Mouse (Mus musculus) limb, embryonic 15.5 days (tissue): Measurements from ENCODE around the gene Gm9936. TPM values are rescaled to one million over a fixed set of nuclear protein-coding genes. Genes with fewer than 3 reads are reported as not detected.

Source experiments
- ATAC-seq: fragments of 200-750 bp; cut with Nextera tagmentation; 2 replicates; pipeline ENCODE4 v1.8.0; 2017; ENCODE audit warnings: low read depth, moderate TSS enrichment; ENCODE audit not compliant: insufficient number of reproducible peaks, low FRiP score, low TSS enrichment
- H3K27ac ChIP-seq: fragments of 300-500 bp; sonication (generic); 2 replicates; pipeline ENCODE4 v1.5.1; 2015; ENCODE audit warnings: moderate library complexity, mild to moderate bottlenecking, inconsistent platforms
- H3K27me3 ChIP-seq: fragments of 300-500 bp; sonication (generic); 2 replicates; pipeline ENCODE4 v1.6.1; 2015; ENCODE audit warnings: inconsistent platforms
- H3K36me3 ChIP-seq: fragments of 300-500 bp; sonication (generic); 2 replicates; pipeline ENCODE4 v1.6.1; 2015; ENCODE audit warnings: inconsistent platforms
- H3K4me1 ChIP-seq: fragments of 300-500 bp; sonication (generic); 2 replicates; pipeline ENCODE4 v1.6.1; 2015; ENCODE audit warnings: inconsistent platforms
- H3K4me2 ChIP-seq: fragments of 300-500 bp; sonication (generic); 2 replicates; pipeline ENCODE4 v1.6.1; 2015; ENCODE audit warnings: mild to moderate bottlenecking, inconsistent platforms
- H3K4me3 ChIP-seq: fragments of 300-500 bp; sonication (generic); 2 replicates; pipeline ENCODE4 v1.5.1; 2015; ENCODE audit warnings: mild to moderate bottlenecking, inconsistent platforms
- H3K9ac ChIP-seq: fragments of 300-500 bp; sonication (generic); 2 replicates; pipeline ENCODE4 v1.6.1; 2015; ENCODE audit warnings: inconsistent platforms
- H3K9me3 ChIP-seq: fragments of 300-500 bp; sonication (generic); 2 replicates; pipeline ENCODE4 v1.6.1; 2016; ENCODE audit warnings: inconsistent platforms
- WGBS: fragments of 180-500 bp; shearing (Covaris S2); methylation state at CpG from one replicate; pipeline ENCODE4 v1.1.7; 2015; 5-methylcytosine and 5-hydroxymethylcytosine counted together
- polyA plus RNA-seq: library from polyadenylated mRNA; unstranded; fragments of >200 nt; fragmentation: Nextera tagmentation; extraction: Ambion mirVana; gene quantifications from 2 replicates; pipeline ENCODE4 v1.2.1, GENCODE M21; 2015

The Gm9936 gene
- polyA plus RNA-seq, 1 experiment from 2014 or later, result 0.05 TPM

- H3K4me3 ChIP-seq, result no peak overlapping the region
- 60% methylated on average over 12 of the region's 12 CpGs for WGBS
- H3K4me2 ChIP-seq, result no peak overlapping the region
- H3K4me1 ChIP-seq, result 0 out of 2 replicates have a peak, but pooled peaks cover under 1% of the 10 kb centered on the region
- no peak overlapping the region for H3K27ac ChIP-seq
- H3K36me3 ChIP-seq, result no peaks in the 10 kb centered on the region
- no peaks in the 10 kb centered on the region for H3K27me3 ChIP-seq
- no peak for ATAC-seq
- H3K9me3 ChIP-seq, result no peaks in the 10 kb centered on the region
- no peak overlapping the region for H3K9ac ChIP-seq
Observed at GRCm38 (mm10) chr5:114836886-114837285, 21.6 kb downstream of the Gm9936 start.

GRCm38 (mm10) chr5:114829740-114830139, 28.7 kb downstream of the Gm9936 start:
- Histone ChIP-seq H3K27me3 (no peaks in the 10 kb centered on the region), H3K36me3 (no peaks in the 10 kb centered on the region), H3K4me1 (peaks cover 9% of the 10 kb centered on the region), H3K9me3 (no peaks in the 10 kb centered on the region), H3K27ac (no peak overlapping the region), H3K4me2 (no peak overlapping the region), H3K9ac (no peak overlapping the region), H3K4me3 (no peak overlapping the region)
- ATAC-seq, result no peak
- 64% methylated on average over 3 of the region's 3 CpGs for WGBS

DNA sequence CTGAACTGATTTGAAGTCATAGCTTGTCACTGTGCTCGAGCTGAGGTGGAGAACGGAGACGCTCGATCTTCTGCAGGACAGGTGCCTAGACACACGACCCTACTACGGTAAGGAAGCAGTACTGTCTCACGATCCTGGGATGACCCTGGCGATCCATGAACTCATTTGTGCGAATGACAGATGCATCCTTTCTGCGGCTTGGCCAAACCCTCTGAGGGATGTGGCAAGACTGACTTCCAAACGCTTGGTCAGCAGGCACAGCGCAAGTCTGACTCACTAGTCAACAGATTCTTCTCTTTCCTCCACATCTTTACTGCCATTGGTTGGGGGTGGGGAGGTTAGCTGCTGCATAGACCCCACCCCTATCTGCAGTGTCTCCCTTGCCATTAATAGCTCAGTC, 31.1 kb downstream of the Gm9936 start:
- no peaks in the 10 kb centered on the region for H3K9me3 ChIP-seq
- no peak overlapping the region for H3K27ac ChIP-seq
- ATAC-seq, result no peak
- H3K9ac ChIP-seq, result no peak overlapping the region
- H3K36me3 ChIP-seq, result no peaks in the 10 kb centered on the region
- 85% methylated on average over 12 of the region's 12 CpGs for WGBS
- H3K4me2 ChIP-seq, result no peak overlapping the region
- no peaks in the 10 kb centered on the region for H3K27me3 ChIP-seq
- H3K4me1 ChIP-seq, result peaks cover 10% of the 10 kb centered on the region
- no peak overlapping the region for H3K4me3 ChIP-seq

- no peaks in the 10 kb centered on the region for H3K9me3 ChIP-seq
- H3K27ac ChIP-seq, result no peak overlapping the region
- H3K4me1 ChIP-seq, result peaks cover 12% of the 10 kb centered on the region
- 9% methylated on average over 27 of the region's 27 CpGs for WGBS
- H3K27me3 ChIP-seq, result no peaks in the 10 kb centered on the region
- H3K9ac ChIP-seq, result no peak overlapping the region; the same call in 1 of the 2 replicates
- peak overlapping the region; percentile 63 for H3K4me2 ChIP-seq
- ATAC-seq, result peak; percentile 82
- H3K36me3 ChIP-seq, result peaks cover 5% of the 10 kb centered on the region; the same call in 1 of the 2 replicates
- peak overlapping the region; percentile 41 for H3K4me3 ChIP-seq
Observed at GRCm38 (mm10) chr5:114825978-114826691, 32.3 kb downstream of the Gm9936 start.

- Histone ChIP-seq H3K9me3 (no peaks in the 10 kb centered on the region), H3K36me3 (peaks cover 9% of the 10 kb centered on the region), H3K4me1 (peaks cover 12% of the 10 kb centered on the region), H3K9ac (no peak overlapping the region), H3K27me3 (no peaks in the 10 kb centered on the region), H3K4me2 (0 out of 2 replicates have a peak overlapping the region, but pooled peaks have one; percentile 24), H3K27ac (no peak overlapping the region), H3K4me3 (no peak overlapping the region)
- 19% methylated on average over 9 of the region's 9 CpGs for WGBS
- no peak for ATAC-seq
Observed at GRCm38 (mm10) chr5:114824197-114824596, 34.3 kb downstream of the Gm9936 start.

DNA sequence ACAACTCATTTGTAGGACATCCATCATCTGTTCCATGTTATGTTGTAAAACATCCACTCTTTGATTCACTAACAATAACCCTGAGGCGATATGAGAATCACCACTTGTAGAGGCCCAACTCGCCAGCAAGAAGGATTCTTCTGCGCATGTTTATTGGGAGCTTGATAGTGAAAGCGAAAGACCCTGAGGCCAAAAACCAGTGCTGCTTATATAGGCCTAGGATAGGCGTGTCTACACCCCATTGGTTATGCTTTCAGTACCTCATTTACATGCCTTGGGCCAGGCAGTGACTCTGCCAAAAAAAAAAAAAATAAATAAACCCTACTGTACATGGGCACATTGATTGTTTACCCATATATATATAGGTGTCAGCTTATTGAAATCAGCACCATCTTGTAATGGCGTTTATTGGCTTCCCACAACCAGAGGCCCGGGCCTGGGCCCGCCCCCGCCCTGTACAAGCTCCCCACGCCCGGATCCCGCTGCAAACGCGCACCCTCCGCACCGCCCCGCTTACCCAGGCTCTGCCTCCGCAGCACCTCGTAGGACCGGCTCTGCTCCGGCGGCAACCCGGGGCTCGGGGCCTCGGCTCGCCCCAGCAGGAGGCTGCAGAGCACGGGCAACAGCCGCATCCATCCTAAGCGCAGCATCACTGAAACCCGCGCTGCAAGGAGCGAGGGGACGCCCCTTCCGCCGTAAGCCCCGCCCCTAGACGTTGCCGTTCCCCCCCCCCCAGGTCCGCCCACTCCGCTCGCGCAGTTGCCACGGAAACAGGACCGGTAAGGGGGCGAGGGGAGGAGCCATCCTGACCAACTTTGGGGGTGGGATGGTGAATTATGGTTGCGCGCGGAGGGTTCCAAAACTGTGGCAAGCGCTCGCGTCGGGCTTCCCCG, 35.4 kb downstream of the Gm9936 start, which contains the start of gene 1500011B03Rik:
Gene 1500011B03Rik, minus strand, starts transcription at position 673 of the 893 bp plus-strand sequence.
- whole genome bisulfite sequencing, result 7% methylated on average over 53 of the region's 53 CpGs
- peak within 1 kb of the TSS; percentile 67 for H3K4me2 ChIP-seq

GRCm38 (mm10) chr5:114818124-114818523, 40.4 kb downstream of the Gm9936 start:
- Histone ChIP-seq H3K4me1 (0 out of 2 replicates have a peak, but pooled peaks cover 3% of the 10 kb centered on the region), H3K4me2 (no peak overlapping the region), H3K9me3 (no peaks in the 10 kb centered on the region), H3K27ac (no peak overlapping the region), H3K36me3 (peaks cover 9% of the 10 kb centered on the region), H3K4me3 (no peak overlapping the region), H3K27me3 (no peaks in the 10 kb centered on the region), H3K9ac (no peak overlapping the region)
- no peak for ATAC-seq
- WGBS, result 73% methylated on average over 11 of the region's 11 CpGs

More for the DNA sequence above, 35.4 kb downstream of the Gm9936 start, which contains the start of gene 1500011B03Rik:
- H3K36me3 ChIP-seq, result peaks cover 9% of the 10 kb centered on the region
- H3K4me3 ChIP-seq, result peak within 1 kb of the TSS; percentile 72
- H3K4me1 ChIP-seq, result peaks cover 12% of the 10 kb centered on the region
- H3K9ac ChIP-seq, result peak within 1 kb of the TSS; percentile 65
- ATAC-seq, result peak; percentile 85; the same call in 1 of the 2 replicates
- H3K27me3 ChIP-seq, result no peaks in the 10 kb centered on the region
- H3K9me3 ChIP-seq, result no peaks in the 10 kb centered on the region
- peak within 1 kb of the TSS; percentile 80 for H3K27ac ChIP-seq

- WGBS, result 55% methylated on average over 6 of the region's 6 CpGs
- Histone ChIP-seq H3K4me3 (no peak overlapping the region), H3K27me3 (no peaks in the 10 kb centered on the region), H3K9me3 (no peaks in the 10 kb centered on the region), H3K36me3 (peaks cover 6% of the 10 kb centered on the region), H3K9ac (no peak overlapping the region), H3K27ac (no peak overlapping the region), H3K4me2 (no peak overlapping the region), H3K4me1 (peaks cover 7% of the 10 kb centered on the region)
- ATAC-seq, result no peak
Observed at GRCm38 (mm10) chr5:114816599-114816998, 41.9 kb downstream of the Gm9936 start.

GRCm38 (mm10) chr5:114813525-114814181, 44.8 kb downstream of the Gm9936 start:
- peak overlapping the region; percentile 60 for H3K4me2 ChIP-seq
- H3K27ac ChIP-seq, result peak overlapping the region; percentile 90
- no peaks in the 10 kb centered on the region for H3K27me3 ChIP-seq
- H3K36me3 ChIP-seq, result peaks cover 9% of the 10 kb centered on the region
- H3K9me3 ChIP-seq, result no peaks in the 10 kb centered on the region
- peaks cover 14% of the 10 kb centered on the region for H3K4me1 ChIP-seq
- ATAC-seq, result peak; percentile 90
- WGBS, result under 1% methylated on average over 50 of the region's 50 CpGs
- peak overlapping the region; percentile 72 for H3K9ac ChIP-seq
- peak overlapping the region; percentile 94 for H3K4me3 ChIP-seq

DNA sequence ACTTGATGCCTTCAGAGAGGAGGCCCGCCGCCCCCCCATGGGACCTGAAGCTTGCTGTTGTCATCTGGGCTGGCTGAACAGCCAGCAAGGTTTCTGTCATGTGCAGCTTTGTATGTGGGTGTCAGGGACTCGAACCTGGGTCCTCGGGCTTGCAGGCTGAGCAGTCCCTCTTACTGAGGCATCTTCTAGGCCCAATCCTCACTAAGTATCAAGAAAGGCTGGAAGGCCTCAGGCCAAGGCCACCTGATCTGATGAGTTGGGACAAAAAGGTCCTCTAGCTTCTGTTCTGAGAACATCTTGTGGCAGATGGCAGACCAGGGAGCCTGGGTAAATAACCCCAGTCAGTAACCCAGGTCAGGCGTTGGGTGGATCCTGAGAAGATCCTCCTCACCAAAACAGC, 48.7 kb downstream of the Gm9936 start:
- WGBS, result 93% methylated on average over 5 of the region's 5 CpGs
- Histone ChIP-seq H3K36me3 (peaks cover 27% of the 10 kb centered on the region), H3K9me3 (no peaks in the 10 kb centered on the region), H3K4me2 (no peak overlapping the region), H3K4me1 (peaks cover 40% of the 10 kb centered on the region), H3K27ac (no peak overlapping the region), H3K27me3 (no peaks in the 10 kb centered on the region), H3K9ac (no peak overlapping the region), H3K4me3 (no peak overlapping the region)
- no peak for ATAC-seq

DNA sequence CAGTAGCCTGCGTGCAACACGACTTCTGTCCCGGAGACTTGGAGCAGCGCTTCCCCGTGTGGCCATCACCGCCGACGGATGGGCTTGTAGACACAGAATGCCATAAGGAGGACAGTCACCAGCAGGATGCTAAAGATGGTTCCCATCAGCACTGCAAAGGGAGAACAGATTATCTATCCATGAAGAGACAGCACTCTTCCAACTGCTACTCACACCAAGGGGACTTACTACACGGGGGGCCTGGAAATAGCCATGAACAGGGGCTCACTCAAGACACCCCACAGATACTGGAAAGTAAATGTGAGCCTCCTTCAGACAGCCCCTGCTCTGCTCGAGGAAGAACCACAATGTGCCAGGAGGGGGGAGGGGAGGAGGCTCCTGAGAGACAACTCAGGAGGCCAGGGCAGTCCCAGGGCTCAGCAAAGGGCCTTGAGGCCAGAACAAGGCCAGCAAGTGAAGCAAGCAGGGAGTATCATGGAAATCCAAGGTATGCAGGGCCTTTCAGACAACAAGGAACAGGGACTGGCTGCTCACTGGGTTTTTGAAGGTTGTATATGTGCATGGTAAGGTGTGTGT, 49.2 kb downstream of the Gm9936 start:
- peaks cover 32% of the 10 kb centered on the region for H3K36me3 ChIP-seq
- H3K9ac ChIP-seq, result no peak overlapping the region
- 77% methylated on average over 10 of the region's 10 CpGs for WGBS
- no peak overlapping the region for H3K4me2 ChIP-seq
- H3K27ac ChIP-seq, result no peak overlapping the region
- H3K27me3 ChIP-seq, result no peaks in the 10 kb centered on the region
- peaks cover 40% of the 10 kb centered on the region for H3K4me1 ChIP-seq
- no peak for ATAC-seq
- H3K4me3 ChIP-seq, result no peak overlapping the region
- H3K9me3 ChIP-seq, result no peaks in the 10 kb centered on the region
